Mouse (Mus musculus) neural tube, embryonic 14.5 days (tissue): Measurements from ENCODE around the gene Fhl1. TPM values are rescaled to one million over a fixed set of nuclear protein-coding genes. Genes with fewer than 3 reads are reported as not detected.

ENCODE experiments used
- ATAC-seq: fragments of 200-750 bp; cut with Nextera tagmentation; 2 replicates; pipeline ENCODE4 v1.8.0; 2017; ENCODE audit warnings: low read depth, mild to moderate bottlenecking, moderate TSS enrichment, moderate library complexity
- H3K27ac ChIP-seq: fragments of 300-500 bp; sonication (generic); 2 replicates; pipeline ENCODE4 v1.5.1; 2014; ENCODE audit warnings: low read depth, mild to moderate bottlenecking, control low read depth, low read length, moderate library complexity, mixed read lengths
- H3K27me3 ChIP-seq: fragments of 300-500 bp; sonication (generic); 2 replicates; pipeline ENCODE4 v1.6.1; 2014; ENCODE audit warnings: low read length; ENCODE audit not compliant: control insufficient read depth, insufficient read depth
- H3K36me3 ChIP-seq: fragments of 300-500 bp; sonication (generic); 2 replicates; pipeline ENCODE4 v1.6.1; 2014; ENCODE audit warnings: low read length, mixed read lengths; ENCODE audit not compliant: control insufficient read depth, insufficient read depth
- H3K4me1 ChIP-seq: fragments of 300-500 bp; sonication (generic); 2 replicates; pipeline ENCODE4 v1.6.1; 2014; ENCODE audit warnings: low read length; ENCODE audit not compliant: control insufficient read depth, insufficient read depth
- H3K4me2 ChIP-seq: fragments of 300-500 bp; sonication (generic); 2 replicates; pipeline ENCODE4 v1.6.1; 2014; ENCODE audit warnings: mild to moderate bottlenecking, low read depth, low read length, control low read depth
- H3K4me3 ChIP-seq: fragments of 300-500 bp; sonication (generic); 2 replicates; pipeline ENCODE4 v1.5.1; 2014; ENCODE audit warnings: low read depth, low read length, control low read depth, mixed read lengths
- H3K9ac ChIP-seq: fragments of 300-500 bp; sonication (generic); replicated peaks from 2 replicates; pipeline ENCODE4 v1.6.1; 2014; ENCODE audit warnings: low read depth, mild to moderate bottlenecking, control low read depth, low read length, mixed read lengths
- H3K9me3 ChIP-seq: fragments of 300-500 bp; sonication (generic); 2 replicates; pipeline ENCODE4 v1.6.1; 2016; ENCODE audit warnings: low read length; ENCODE audit not compliant: control insufficient read depth
- WGBS: fragments of 180-500 bp; shearing (Covaris S2); extraction: QIAGEN DNeasy Blood & Tissue Kit; methylation state at CpG from one replicate; pipeline ENCODE4 v1.1.7; 2014; 5-methylcytosine and 5-hydroxymethylcytosine counted together
- polyA plus RNA-seq: library from polyadenylated mRNA; unstranded; fragments of >200 nt; fragmentation: Nextera tagmentation; extraction: Ambion mirVana; gene quantifications from 2 replicates; pipeline ENCODE4 v1.2.1, GENCODE M21; 2014

Gene Fhl1
- polyA plus RNA-seq, 1 experiment from 2014 or later = 247 TPM

GRCm38 (mm10) chrX:56736226-56736625 lies 4.6 kb downstream of the Fhl1 start:
- H3K4me1 ChIP-seq = no peaks in the 10 kb centered on the region
- ATAC-seq = no peak
- no peaks in the 10 kb centered on the region for H3K36me3 ChIP-seq
- H3K9ac ChIP-seq = no peak overlapping the region
- no peak overlapping the region for H3K4me3 ChIP-seq
- H3K9me3 ChIP-seq = no peaks in the 10 kb centered on the region
- no peak overlapping the region for H3K4me2 ChIP-seq
- no peak overlapping the region for H3K27ac ChIP-seq
- no peaks in the 10 kb centered on the region for H3K27me3 ChIP-seq
- WGBS = 35% methylated on average over 1 of the region's 1 CpGs

- no peak overlapping the region for H3K9ac ChIP-seq
- WGBS = 76% methylated on average over 5 of the region's 5 CpGs
- ATAC-seq = no peak
- H3K9me3 ChIP-seq = no peaks in the 10 kb centered on the region
- no peak overlapping the region for H3K4me3 ChIP-seq
- no peaks in the 10 kb centered on the region for H3K4me1 ChIP-seq
- H3K4me2 ChIP-seq = no peak overlapping the region
- no peaks in the 10 kb centered on the region for H3K27me3 ChIP-seq
- no peaks in the 10 kb centered on the region for H3K36me3 ChIP-seq
- H3K27ac ChIP-seq = no peak overlapping the region
Measured at GRCm38 (mm10) chrX:56737848-56738554, 6.4 kb downstream of the Fhl1 start.

GRCm38 (mm10) chrX:56741428-56741827 lies 9.8 kb downstream of the Fhl1 start:
- Histone ChIP-seq H3K4me1 (no peaks in the 10 kb centered on the region), H3K4me2 (no peak overlapping the region), H3K27me3 (no peaks in the 10 kb centered on the region), H3K27ac (no peak overlapping the region), H3K9me3 (no peaks in the 10 kb centered on the region), H3K36me3 (no peaks in the 10 kb centered on the region), H3K9ac (no peak overlapping the region), H3K4me3 (no peak overlapping the region)
- ATAC-seq = no peak
- 76% methylated on average over 3 of the region's 3 CpGs for WGBS

- no peaks in the 10 kb centered on the region for H3K27me3 ChIP-seq
- WGBS = 61% methylated on average over 4 of the region's 4 CpGs
- no peaks in the 10 kb centered on the region for H3K4me1 ChIP-seq
- no peak overlapping the region for H3K27ac ChIP-seq
- no peak for ATAC-seq
- no peak overlapping the region for H3K4me2 ChIP-seq
- H3K4me3 ChIP-seq = no peak overlapping the region
- H3K9ac ChIP-seq = no peak overlapping the region
- no peaks in the 10 kb centered on the region for H3K36me3 ChIP-seq
- no peaks in the 10 kb centered on the region for H3K9me3 ChIP-seq
Measured at GRCm38 (mm10) chrX:56751536-56751935, 19.9 kb downstream of the Fhl1 start.

GRCm38 (mm10) chrX:56752144-56752543 lies 20.6 kb downstream of the Fhl1 start:
- H3K4me1 ChIP-seq = no peaks in the 10 kb centered on the region
- no peaks in the 10 kb centered on the region for H3K36me3 ChIP-seq
- H3K27ac ChIP-seq = no peak overlapping the region
- H3K27me3 ChIP-seq = no peaks in the 10 kb centered on the region
- ATAC-seq = no peak
- 77% methylated on average over 6 of the region's 6 CpGs for WGBS
- H3K9me3 ChIP-seq = no peaks in the 10 kb centered on the region
- H3K4me3 ChIP-seq = no peak overlapping the region
- H3K4me2 ChIP-seq = no peak overlapping the region
- no peak overlapping the region for H3K9ac ChIP-seq

GRCm38 (mm10) chrX:56753317-56754289 lies 22.0 kb downstream of the Fhl1 start:
- H3K9me3 ChIP-seq = no peaks in the 10 kb centered on the region
- no peak for ATAC-seq
- no peak overlapping the region for H3K27ac ChIP-seq
- WGBS = 74% methylated on average over 8 of the region's 8 CpGs
- H3K4me2 ChIP-seq = no peak overlapping the region
- H3K36me3 ChIP-seq = no peaks in the 10 kb centered on the region
- no peaks in the 10 kb centered on the region for H3K4me1 ChIP-seq
- no peaks in the 10 kb centered on the region for H3K27me3 ChIP-seq
- no peak overlapping the region for H3K9ac ChIP-seq
- no peak overlapping the region for H3K4me3 ChIP-seq

- Histone ChIP-seq H3K4me3 (no peak overlapping the region), H3K4me1 (no peaks in the 10 kb centered on the region), H3K9me3 (no peaks in the 10 kb centered on the region), H3K27ac (no peak overlapping the region), H3K27me3 (no peaks in the 10 kb centered on the region), H3K9ac (no peak overlapping the region), H3K36me3 (no peaks in the 10 kb centered on the region), H3K4me2 (no peak overlapping the region)
- 55% methylated on average over 2 of the region's 2 CpGs for WGBS
- no peak for ATAC-seq
Measured at GRCm38 (mm10) chrX:56755646-56756045, 24.1 kb downstream of the Fhl1 start.

- Histone ChIP-seq H3K4me1 (no peaks in the 10 kb centered on the region), H3K27ac (no peak overlapping the region), H3K9ac (no peak overlapping the region), H3K9me3 (no peaks in the 10 kb centered on the region), H3K27me3 (no peaks in the 10 kb centered on the region), H3K4me2 (no peak overlapping the region), H3K4me3 (no peak overlapping the region), H3K36me3 (no peaks in the 10 kb centered on the region)
- no peak for ATAC-seq
- WGBS = 87% methylated on average over 7 of the region's 7 CpGs
Measured at GRCm38 (mm10) chrX:56756352-56756751, 24.8 kb downstream of the Fhl1 start.

GRCm38 (mm10) chrX:56760257-56760760 lies 28.7 kb downstream of the Fhl1 start:
- H3K27ac ChIP-seq = no peak overlapping the region
- H3K36me3 ChIP-seq = no peaks in the 10 kb centered on the region
- H3K4me3 ChIP-seq = no peak overlapping the region
- no peak overlapping the region for H3K9ac ChIP-seq
- 93% methylated on average over 3 of the region's 3 CpGs for WGBS
- H3K4me2 ChIP-seq = no peak overlapping the region
- no peak for ATAC-seq
- H3K9me3 ChIP-seq = no peaks in the 10 kb centered on the region
- no peaks in the 10 kb centered on the region for H3K27me3 ChIP-seq
- H3K4me1 ChIP-seq = no peaks in the 10 kb centered on the region
